8 mouse cellular contexts compared by ENCODE assay signal in genomic region chr12:70452726-70453645, GRCm38 (mm10). TPM values are rescaled to one million over a fixed set of nuclear protein-coding genes. Genes with fewer than 3 reads are reported as not detected.
DNase-seq lines count a peak whose midpoint lies in the region; ATAC-seq and TF ChIP-seq lines count a peak whose summit lies in the region.

Tmx1 (plus strand) TSS chr12:70453095.

- peak; percentile 98 for ATAC-seq in embryonic facial prominence, embryonic 15.5 days (ENCODE audit: insufficient number of reproducible peaks, low FRiP score, low TSS enrichment, low read depth)
- ATAC-seq in limb, embryonic 14.5 days (ENCODE audit: low FRiP score, low read depth), result peak; percentile 98
- ATAC-seq in midbrain, postnatal 0 days (ENCODE audit: low FRiP score), result peak; percentile 98

- H3K4me2 ChIP-seq in embryonic facial prominence, embryonic 15.5 days (replicated peaks), result peak within 1 kb of the TSS; percentile 73
- H3K4me2 ChIP-seq in limb, embryonic 14.5 days (replicated peaks; ENCODE audit: low read depth, low read length, severe bottlenecking), result peak within 1 kb of the TSS; percentile 73
- H3K4me2 ChIP-seq in midbrain, postnatal 0 days (ENCODE audit: low read depth, low read length, poor library complexity, severe bottlenecking), result peak within 1 kb of the TSS; percentile 81

- H3K27ac ChIP-seq in bone marrow, adult 2 months (ENCODE audit: control insufficient read depth, insufficient read depth, low read depth, low read length, poor library complexity), result peak within 1 kb of the TSS; percentile 78
- H3K27ac ChIP-seq in embryonic facial prominence, embryonic 15.5 days (replicated peaks), result peak within 1 kb of the TSS; percentile 85
- peak within 1 kb of the TSS; percentile 69 for H3K27ac ChIP-seq in limb, embryonic 14.5 days (replicated peaks; ENCODE audit: low read depth, low read length)
- peak within 1 kb of the TSS; percentile 72 for H3K27ac ChIP-seq in midbrain, postnatal 0 days (ENCODE audit: low read depth, low read length)

- H3K36me3 ChIP-seq in embryonic facial prominence, embryonic 15.5 days, result peaks cover 3% of the 10 kb centered on the region; the same call in 1 of the 2 replicates
- H3K36me3 ChIP-seq in limb, embryonic 14.5 days (ENCODE audit: control insufficient read depth, insufficient read depth, low read length), result peaks cover 14% of the 10 kb centered on the region
- H3K36me3 ChIP-seq in midbrain, postnatal 0 days (ENCODE audit: insufficient read depth, low read length), result no peaks in the 10 kb centered on the region

- H3K9ac ChIP-seq in embryonic facial prominence, embryonic 15.5 days, result peak within 1 kb of the TSS; percentile 73
- peak within 1 kb of the TSS; percentile 69 for H3K9ac ChIP-seq in limb, embryonic 14.5 days (ENCODE audit: low read depth, low read length, severe bottlenecking)
- H3K9ac ChIP-seq in midbrain, postnatal 0 days (replicated peaks; ENCODE audit: low read length, poor library complexity, severe bottlenecking), result peak within 1 kb of the TSS; percentile 75

- peak; percentile 22; the same call in 1 of the 2 replicates for TF ChIP-seq CTCF in bone marrow, adult 2 months (IDR thresholded peaks at IDR 0.05; ENCODE audit: control insufficient read depth, insufficient read depth, low read length)
- peak; percentile 29 for TF ChIP-seq CTCF in midbrain, postnatal 0 days (IDR thresholded peaks at IDR 0.05)

- H3K4me1 ChIP-seq in bone marrow, adult 2 months (ENCODE audit: control insufficient read depth, insufficient read depth, low read length), result no peaks in the 10 kb centered on the region; the same call in 1 of the 2 replicates
- H3K4me1 ChIP-seq in embryonic facial prominence, embryonic 15.5 days, result peaks cover 20% of the 10 kb centered on the region
- peaks cover 14% of the 10 kb centered on the region for H3K4me1 ChIP-seq in limb, embryonic 14.5 days (ENCODE audit: control insufficient read depth, insufficient read depth, low read length)
- H3K4me1 ChIP-seq in midbrain, postnatal 0 days (ENCODE audit: insufficient read depth, low read length), result peaks cover 11% of the 10 kb centered on the region; the same call in 1 of the 2 replicates

- H3K4me3 ChIP-seq in bone marrow, adult 2 months (replicated peaks; ENCODE audit: control insufficient read depth, low read depth, low read length), result peak within 1 kb of the TSS; percentile 94
- H3K4me3 ChIP-seq in embryonic facial prominence, embryonic 15.5 days (replicated peaks), result peak within 1 kb of the TSS; percentile 74
- peak within 1 kb of the TSS; percentile 74 for H3K4me3 ChIP-seq in limb, embryonic 14.5 days (replicated peaks; ENCODE audit: low read length)
- H3K4me3 ChIP-seq in midbrain, postnatal 0 days (ENCODE audit: low read depth, low read length), result peak within 1 kb of the TSS; percentile 86

- DNase-seq in 416B (ENCODE audit: low read depth), result peak; percentile 91
- peak; percentile 97 for DNase-seq in heart, adult 8-10 months (ENCODE audit: low spot score)
- DNase-seq in kidney, adult 9 months, result peak; percentile 98
- DNase-seq in limb, embryonic 14.5 days (ENCODE audit: low spot score), result peak; percentile 93
- DNase-seq in midbrain, postnatal 0 days (ENCODE audit: low spot score), result peak; percentile 95
- DNase-seq in spleen, postnatal 14 days (ENCODE audit: low spot score in 2 of 2), result peak; percentile 96

- TF ChIP-seq POLR2A in bone marrow, adult 2 months (IDR thresholded peaks at IDR 0.05; ENCODE audit: borderline replicate concordance, control insufficient read depth, low read depth, low read length), result peak; percentile 96
- TF ChIP-seq POLR2A in limb, embryonic 14.5 days (IDR thresholded peaks at IDR 0.05; ENCODE audit: borderline replicate concordance, extremely low read depth, insufficient read depth, insufficient read length), result peak; percentile 97; the same call in 1 of the 2 replicates

- WGBS in bone marrow, adult 2 months, result under 1% methylated on average over 58 of the region's 58 CpGs
- WGBS in embryonic facial prominence, embryonic 15.5 days, result under 1% methylated on average over 55 of the region's 58 CpGs
- 1% methylated on average over 58 of the region's 58 CpGs for WGBS in limb, embryonic 14.5 days
- under 1% methylated on average over 52 of the region's 58 CpGs for WGBS in midbrain, postnatal 0 days

- H3K9me3 ChIP-seq in embryonic facial prominence, embryonic 15.5 days (replicated peaks), result no peaks in the 10 kb centered on the region
- no peaks in the 10 kb centered on the region for H3K9me3 ChIP-seq in limb, embryonic 14.5 days (ENCODE audit: control insufficient read depth, low read length)
- no peaks in the 10 kb centered on the region for H3K9me3 ChIP-seq in midbrain, postnatal 0 days (ENCODE audit: low read length)

- no peaks in the 10 kb centered on the region for H3K27me3 ChIP-seq in embryonic facial prominence, embryonic 15.5 days
- no peaks in the 10 kb centered on the region for H3K27me3 ChIP-seq in limb, embryonic 14.5 days (ENCODE audit: control insufficient read depth, insufficient read depth, low read length)
- H3K27me3 ChIP-seq in midbrain, postnatal 0 days (ENCODE audit: insufficient read depth, low read length), result no peaks in the 10 kb centered on the region

RNA-seq across cellular contexts. Expression of gene Tmx1, which starts in this region (rescaled TPM):
- 58.4 and 64.2 TPM in 2 replicates for polyA plus RNA-seq in bone marrow, adult 2 months (2011; ENCODE audit: insufficient read depth, insufficient read length, low replicate concordance, missing spikeins)
- 99.4 and 102 TPM in 2 replicates for polyA plus RNA-seq in embryonic facial prominence, embryonic 15.5 days (2015; fragmentation: Nextera tagmentation; extraction: Ambion mirVana)
- 10 to 100 TPM; 25.4 to 35.4 (median 30.8) TPM for total RNA-seq in heart, adult 8-10 months (2022)
- polyA plus RNA-seq in limb, embryonic 14.5 days (2012; rRNA removed), result 34.2 and 37.3 TPM in 2 replicates
- polyA plus RNA-seq in limb, embryonic 14.5 days (2014; fragmentation: Nextera tagmentation; extraction: Ambion mirVana), result 72.0 and 72.8 TPM in 2 replicates
- total RNA-seq in midbrain, postnatal 0 days (2014; rRNA removed), result 73.8 and 100 TPM in 2 replicates
- 135 and 139 TPM in 2 replicates for polyA plus RNA-seq in midbrain, postnatal 0 days (2015; fragmentation: Nextera tagmentation; extraction: Ambion mirVana)

Comparison
In these comparisons a context has a peak if more than half of its experiments do, and no peak if none do; other contexts are left out.
1. Peak in every context shown above with its lines: DNase-seq, ATAC-seq, H3K4me3 ChIP-seq and H3K27ac ChIP-seq.